Mouse (Mus musculus) heart, postnatal 36 days (tissue): Measurements from ENCODE around the gene Myadml2. TPM values are rescaled to one million over a fixed set of nuclear protein-coding genes. Genes with fewer than 3 reads are reported as not detected.
A peak's percentile ranks its signal among the peaks of the same experiment; 100 is the strongest.

Source experiments
- DNase-seq, 2 experiments: peaks; one replicate each; pipeline ENCODE4 v3.0.0; 2021 to 2022
- intact Hi-C: fragments of 180-260 bp; cut with DNase I; formaldehyde crosslinking; loops from one replicate; pipeline ENCODE4 v1.15.1; 2025
- total RNA-seq, 2 experiments: library from RNA; stranded (reverse); gene quantifications; 2 replicates each; pipeline ENCODE4 v1.2.3; 2021

The Myadml2 gene
- total RNA-seq, 2 experiments from 2014 or later = 76.1 to 78.1 TPM

GRCm38 (mm10) chr11:120631726-120632448 is 16.1 kb downstream of the Myadml2 start:
- intact Hi-C loops = no loop called here

DNA sequence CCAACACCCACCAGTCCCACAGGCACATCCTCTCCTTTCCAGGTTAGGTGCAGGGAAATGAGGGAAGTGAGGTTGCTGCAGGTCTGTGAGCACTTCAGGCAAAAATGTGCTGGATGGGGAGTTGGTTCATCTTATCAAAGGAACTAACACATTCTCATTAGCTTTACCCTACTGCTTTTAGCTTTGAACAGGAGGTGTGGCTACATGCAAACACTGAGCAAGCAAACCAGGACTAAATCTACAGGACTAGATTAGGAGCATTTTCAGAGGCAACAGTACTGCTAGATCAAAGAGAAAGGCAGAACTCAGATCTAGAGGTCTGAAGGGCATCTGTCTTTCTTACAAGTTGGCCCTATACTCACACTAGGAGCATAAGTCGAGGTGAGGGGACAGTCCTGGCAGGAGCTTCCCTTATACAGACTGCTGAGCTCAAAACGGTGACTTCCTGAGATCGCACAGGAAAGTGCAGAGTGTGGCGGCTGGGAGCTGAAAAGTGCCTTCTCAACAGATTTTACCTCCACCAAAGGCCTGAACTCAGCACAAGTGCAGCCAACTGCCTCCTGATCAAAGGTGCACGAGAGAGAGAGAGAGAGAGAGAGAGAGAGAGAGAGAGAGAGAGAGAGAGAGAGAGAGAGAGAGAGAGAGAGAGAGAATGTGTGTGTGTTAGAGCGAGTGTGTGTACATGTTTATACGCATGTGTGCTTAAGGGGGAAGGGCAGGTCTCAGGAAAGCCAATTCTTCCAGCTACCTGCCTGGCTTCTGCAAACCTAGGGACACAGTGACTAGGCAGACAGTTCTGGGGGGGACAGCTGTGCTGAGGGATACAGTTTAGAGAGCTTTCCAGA is 16.9 kb downstream of the Myadml2 start:
- no peak for DNase-seq
- intact Hi-C loops = no loop called here

More at GRCm38 (mm10) chr11:120631726-120632448, 16.1 kb downstream of the Myadml2 start:
- DNase-seq = no peak

- DNase-seq = peak in 1 of 2 experiments; percentile 63
- intact Hi-C loops = no loop called here
These were observed 17.5 kb downstream of the Myadml2 start for GRCm38 (mm10) chr11:120630401-120630871.

- peak; percentile 63 to 66 for DNase-seq
- intact Hi-C loops = loop anchor here (5.0 kb wide), 1 partner anchor 42 kb away; the partner anchor contains the start of gene Aspscr1
These were observed 18.0 kb downstream of the Myadml2 start for GRCm38 (mm10) chr11:120629911-120630310.

DNA sequence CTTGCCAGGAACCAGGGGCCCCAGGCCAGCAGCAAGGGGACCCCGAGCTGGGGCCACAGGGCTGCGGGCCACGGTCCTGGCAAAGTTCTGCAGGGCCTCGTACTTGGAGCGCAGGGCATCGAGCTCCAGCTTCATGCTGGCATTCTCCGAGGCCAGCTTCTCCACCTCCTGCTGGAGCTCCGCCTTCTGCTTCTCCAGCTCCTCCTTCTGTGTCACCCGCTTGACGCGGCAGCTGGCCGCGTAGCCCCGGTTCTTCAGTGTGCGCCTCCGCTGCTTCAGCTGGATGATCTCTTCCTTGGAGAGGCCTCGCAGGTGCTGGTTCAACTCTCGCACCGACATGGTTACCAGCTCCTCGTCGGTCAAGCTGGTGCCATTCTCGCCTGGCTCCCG is 18.6 kb downstream of the Myadml2 start:
- intact Hi-C loops = loop anchor here (5.0 kb wide), 1 partner anchor 43 kb away; the partner anchor contains the start of gene Aspscr1
- no peak for DNase-seq

- DNase-seq = no peak
- intact Hi-C loops = loop anchor here (5.0 kb wide), 1 partner anchor 44 kb away; the partner anchor contains the start of gene Aspscr1
These were observed 19.2 kb downstream of the Myadml2 start for GRCm38 (mm10) chr11:120628601-120629340.

DNA sequence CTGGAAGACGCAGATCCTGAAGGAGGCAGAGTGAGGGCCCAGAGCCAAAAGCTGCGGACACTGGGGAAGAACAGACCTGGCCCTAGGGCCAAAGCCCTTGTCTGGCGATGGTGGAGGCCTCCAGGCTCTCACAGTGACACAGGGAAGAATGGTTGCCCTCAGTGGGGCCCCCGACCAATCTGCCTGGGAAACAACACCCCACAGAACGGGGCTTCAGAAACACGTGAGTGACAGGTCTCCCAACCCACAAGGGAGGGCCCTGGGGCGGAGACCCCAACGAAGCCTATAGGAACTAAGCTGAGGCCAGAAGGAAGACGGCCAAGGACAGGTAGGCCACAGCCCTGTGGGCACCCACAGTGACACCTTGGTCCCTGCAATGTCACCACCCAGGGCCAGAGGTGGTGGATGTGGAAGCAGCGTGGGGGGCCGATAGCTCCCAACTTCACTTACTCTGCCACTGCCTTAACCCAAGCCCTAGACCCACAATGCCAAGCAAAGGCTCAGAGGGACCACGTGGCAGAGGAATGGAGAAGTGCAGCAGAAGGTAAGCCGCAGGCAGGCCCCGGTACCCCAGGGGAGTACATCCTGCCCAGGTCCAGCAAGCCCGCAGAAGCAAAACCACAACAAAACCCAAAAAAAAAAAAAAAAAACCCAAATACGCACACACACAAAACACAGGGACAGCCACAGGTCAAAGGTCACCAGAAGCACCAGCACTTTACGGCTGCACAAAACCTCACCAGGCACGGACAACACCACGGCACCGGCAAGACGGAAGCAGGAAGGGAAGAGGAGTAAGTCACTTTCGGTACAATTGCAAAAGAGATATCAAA is 20.3 kb downstream of the Myadml2 start:
- intact Hi-C loops = loop anchor here (5.0 kb wide), 1 partner anchor 45 kb away; the partner anchor contains the start of gene Aspscr1
- DNase-seq = no peak

DNA sequence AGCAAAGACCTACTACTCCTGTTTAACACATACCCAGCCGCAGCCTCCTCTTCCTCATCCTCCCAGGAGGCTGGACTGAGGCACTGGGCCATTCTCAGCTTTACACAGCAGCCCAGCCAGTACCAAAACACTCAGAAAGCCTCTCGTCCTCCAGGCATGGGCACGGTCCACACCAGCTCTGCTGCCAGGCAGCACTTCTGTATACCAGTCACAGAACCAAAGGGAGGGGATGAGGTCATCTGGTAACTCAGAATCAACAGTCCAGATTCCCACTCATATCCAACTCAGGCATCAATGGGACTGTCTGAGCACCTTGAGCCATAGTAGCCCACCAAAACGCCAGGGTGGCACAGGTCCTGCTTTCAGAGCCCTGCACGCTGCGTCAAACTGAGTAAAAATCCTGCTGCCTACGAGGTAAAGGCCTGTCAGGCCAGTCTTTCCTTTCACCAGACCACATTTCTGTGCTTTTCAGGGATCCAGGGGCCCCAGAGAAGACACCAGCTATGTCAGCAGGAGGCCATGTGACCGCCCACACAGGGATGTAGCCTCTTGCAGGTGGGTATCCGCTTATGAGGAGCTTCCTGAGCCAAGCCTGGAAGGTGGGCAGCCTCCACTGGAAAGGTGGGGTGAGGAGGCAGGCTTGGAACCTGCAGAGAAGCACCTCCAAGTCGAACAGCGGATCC is 21.0 kb downstream of the Myadml2 start:
- intact Hi-C loops = loop anchor here (5.0 kb wide), 1 partner anchor 45 kb away; the partner anchor contains the start of gene Aspscr1
- DNase-seq = no peak

GRCm38 (mm10) chr11:120625152-120625775 is 22.7 kb downstream of the Myadml2 start, which contains the start of gene Sirt7:
Gene Sirt7, minus strand, starts transcription at chr11:120625240.
- intact Hi-C loops = loop anchor here (5.0 kb wide), 1 partner anchor 47 kb away; the partner anchor contains the start of gene Aspscr1

GRCm38 (mm10) chr11:120624680-120625111 is 23.3 kb downstream of the Myadml2 start:
- intact Hi-C loops = loop anchor here (1.0 to 5.0 kb wide), 2 partner anchors 48 to 88 kb away; partner anchors contain the start of gene Aspscr1
- DNase-seq = peak; percentile 83 to 88

More at GRCm38 (mm10) chr11:120625152-120625775, 22.7 kb downstream of the Myadml2 start, which contains the start of gene Sirt7:
- no peak for DNase-seq

- intact Hi-C loops = loop anchor here (1.0 kb wide), 1 partner anchor 88 kb away; no protein-coding TSS in a partner anchor
These were observed 23.8 kb downstream of the Myadml2 start for GRCm38 (mm10) chr11:120623961-120624679.

GRCm38 (mm10) chr11:120622805-120623204 is 25.2 kb downstream of the Myadml2 start:
- DNase-seq = no peak
- intact Hi-C loops = no loop called here

More at GRCm38 (mm10) chr11:120623961-120624679, 23.8 kb downstream of the Myadml2 start:
- DNase-seq = peak; percentile 64 to 69

GRCm38 (mm10) chr11:120620195-120620594 is 27.8 kb downstream of the Myadml2 start:
- intact Hi-C loops = no loop called here
- DNase-seq = no peak

- intact Hi-C loops = no loop called here
- no peak for DNase-seq
These were observed 29.1 kb downstream of the Myadml2 start for GRCm38 (mm10) chr11:120618619-120619535.

DNA sequence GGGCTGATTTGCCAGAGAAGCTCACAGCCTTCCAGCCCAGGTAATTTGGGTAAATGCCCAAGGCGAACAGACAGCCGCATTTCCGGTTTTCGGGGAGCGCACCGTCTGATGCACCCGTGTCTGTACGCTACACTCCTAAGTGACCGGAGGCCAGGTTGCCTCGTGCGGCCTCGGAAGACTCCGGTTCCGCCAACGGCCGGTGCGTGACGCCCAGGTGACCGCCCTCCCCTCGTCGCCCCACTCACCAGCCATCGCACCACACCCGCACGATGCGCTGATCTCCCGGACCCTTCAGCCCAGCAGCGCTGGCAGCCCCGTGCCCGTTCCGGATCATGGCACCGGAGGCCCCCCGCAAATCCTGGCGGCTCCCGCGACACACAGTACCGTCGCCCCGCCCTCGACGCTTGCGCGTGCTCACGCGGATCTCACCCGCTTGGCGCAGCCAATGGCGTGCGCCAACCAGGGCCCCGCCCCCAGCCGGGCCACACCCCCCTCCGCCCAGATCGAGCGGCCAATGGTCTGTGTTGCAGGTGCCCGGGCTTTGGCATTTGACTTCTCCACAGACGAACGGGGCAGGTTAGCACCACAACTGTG is 30.3 kb downstream of the Myadml2 start, which contains the start of gene Pcyt2:
Gene Pcyt2, minus strand, starts transcription at position 418 of the 594 bp plus-strand sequence.
- DNase-seq = peak; percentile 84 to 86
- intact Hi-C loops = no loop called here
